Mouse (Mus musculus): ENCODE results near the gene Lix1l.

Gene Lix1l

DNA sequence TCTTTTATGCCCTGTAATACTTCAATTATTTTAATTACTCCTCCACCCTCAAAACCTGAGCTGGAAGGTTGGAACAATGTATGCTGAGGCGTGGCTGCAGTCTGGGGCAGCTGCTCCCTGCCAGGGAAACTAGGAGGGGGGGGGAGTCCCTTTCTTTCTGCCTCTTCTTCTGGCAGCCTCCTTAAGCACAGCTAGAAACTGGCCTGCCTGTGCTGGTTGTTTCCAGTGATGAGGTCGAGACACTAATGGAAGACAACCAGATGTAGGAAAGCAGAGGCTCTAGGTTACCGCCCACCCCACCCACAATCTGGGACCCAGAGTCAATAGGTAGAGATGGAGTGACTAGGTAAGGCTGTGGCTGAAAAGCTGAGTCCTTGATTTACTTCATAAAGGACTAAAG is 74.7 kb downstream of the Lix1l start:
- no peak for DNase-seq (ENCODE audit: low read depth)
